Mouse (Mus musculus) heart, postnatal 36 days (tissue): ENCODE results near the gene S100a1. TPM values are rescaled to one million over a fixed set of nuclear protein-coding genes. Genes with fewer than 3 reads are reported as not detected.

Experiments
- DNase-seq, 2 experiments: peaks; one replicate each; pipeline ENCODE4 v3.0.0; 2021 to 2022
- intact Hi-C: fragments of 180-260 bp; cut with DNase I; formaldehyde crosslinking; loops from one replicate; pipeline ENCODE4 v1.15.1; 2025
- total RNA-seq, 2 experiments: library from RNA; stranded (reverse); gene quantifications; 2 replicates each; pipeline ENCODE4 v1.2.3; 2021

Gene S100a1
- total RNA-seq, 2 experiments from 2014 or later, result 897 to 921 TPM

GRCm38 (mm10) chr3:90472213-90472612, 42.0 kb downstream of the S100a1 start:
- intact Hi-C loops, result no loop called here
- DNase-seq, result peak; percentile 45 to 49

GRCm38 (mm10) chr3:90467618-90468300, 46.4 kb downstream of the S100a1 start:
- intact Hi-C loops, result loop anchor here (5.0 kb wide), 1 partner anchor 200 kb away; the partner anchor contains the start of gene Dennd4b

GRCm38 (mm10) chr3:90466311-90466766, 47.9 kb downstream of the S100a1 start:
- intact Hi-C loops, result loop anchor here (1.0 to 5.0 kb wide), 2 partner anchors 54 to 199 kb away; partner anchors contain the start of gene Dennd4b
- peak in 1 of 2 experiments; percentile 60 for DNase-seq

More at GRCm38 (mm10) chr3:90467618-90468300, 46.4 kb downstream of the S100a1 start:
- no peak for DNase-seq

- DNase-seq, result peak; percentile 66 to 73
- intact Hi-C loops, result loop anchor here (1.0 to 5.0 kb wide), 4 partner anchors 19 to 198 kb away; partner anchors contain the start of genes Dennd4b and Ints3
Measured at GRCm38 (mm10) chr3:90465686-90466310, 48.4 kb downstream of the S100a1 start, which contains the start of gene Npr1. TSS of gene Npr1 (minus strand) at chr3:90465866.

GRCm38 (mm10) chr3:90465081-90465685, 49.0 kb downstream of the S100a1 start:
- intact Hi-C loops, result loop anchor here (1.0 to 5.0 kb wide), 3 partner anchors 19 to 198 kb away; partner anchors contain the start of genes Dennd4b and Ints3
- peak; percentile 36 to 66 for DNase-seq

GRCm38 (mm10) chr3:90464552-90465080, 49.6 kb downstream of the S100a1 start:
- peak; percentile 45 to 49 for DNase-seq
- intact Hi-C loops, result loop anchor here (1.0 to 5.0 kb wide), 4 partner anchors 18 to 247 kb away; partner anchors contain the start of genes Dennd4b and Ints3

GRCm38 (mm10) chr3:90462579-90462978, 51.6 kb downstream of the S100a1 start:
- intact Hi-C loops, result loop anchor here (5.0 kb wide), 1 partner anchor 245 kb away; no protein-coding TSS in a partner anchor
- no peak for DNase-seq

- intact Hi-C loops, result loop anchor here (5.0 kb wide), 1 partner anchor 245 kb away; no protein-coding TSS in a partner anchor
- DNase-seq, result no peak
Measured at GRCm38 (mm10) chr3:90461935-90462334, 52.3 kb downstream of the S100a1 start.

Other genes starting within 250 kb of the S100a1 start
- gene Dennd4b, start 249.2 kb downstream of the S100a1 start, total RNA-seq, result 10 to 100 TPM; 34.0 to 34.5 TPM
- gene Gatad2b, start 221.2 kb downstream of the S100a1 start, total RNA-seq, result 10 to 100 TPM; 50.1 to 50.7 TPM
- gene Slc27a3, start 124.5 kb downstream of the S100a1 start, total RNA-seq, result under 1 TPM; 0.54 to 1.00 TPM
- 10 to 100 TPM; 23.7 to 27.9 TPM for gene Ints3, start 80.8 kb downstream of the S100a1 start, total RNA-seq
- 10 to 100 TPM; 19.9 to 21.3 TPM for gene Npr1, start 48.5 kb downstream of the S100a1 start, total RNA-seq
- gene Ilf2, start 38.3 kb downstream of the S100a1 start, total RNA-seq, result 10 to 100 TPM; 29.6 to 32.2 TPM
- gene Snapin, start 23.4 kb downstream of the S100a1 start, total RNA-seq, result 10 to 100 TPM; 61.0 to 71.3 TPM
- 100 to 1,000 TPM in 1 of 2 experiments, 10 to 100 TPM in 1; 92.7 to 106 TPM for gene Chtop, start 4.9 kb downstream of the S100a1 start, total RNA-seq
- gene S100a13, start within 50 bp of the S100a1 start, total RNA-seq, result 10 to 100 TPM; 31.2 to 32.1 TPM
- under 1 TPM; 0.46 to 0.53 TPM for gene S100a14, start 12.5 kb upstream of the S100a1 start, total RNA-seq
- 10 to 100 TPM; 64.0 to 66.5 TPM for gene S100a16, start 22.9 kb upstream of the S100a1 start, total RNA-seq
- gene S100a3, start 46.2 kb upstream of the S100a1 start, total RNA-seq, result not detected
- not detected for gene S100a2, start 75.9 kb upstream of the S100a1 start, total RNA-seq
- gene Gm42674, start 87.5 kb upstream of the S100a1 start, total RNA-seq, result not detected
- gene S100a4, start 89.4 kb upstream of the S100a1 start, total RNA-seq, result 10 to 100 TPM; 10.1 to 14.2 TPM
- not detected for gene S100a5, start 94.1 kb upstream of the S100a1 start, total RNA-seq
- 10 to 100 TPM; 71.6 to 89.7 TPM for gene S100a6, start 98.5 kb upstream of the S100a1 start, total RNA-seq
- under 1 TPM in 1 of 2 experiments, not detected in 1; 0.27 TPM for gene S100a7a, start 139.6 kb upstream of the S100a1 start, total RNA-seq
- 1 to 10 TPM; 2.4 to 3.3 TPM for gene S100a8, start 154.6 kb upstream of the S100a1 start, total RNA-seq
- gene S100a9, start 181.3 kb upstream of the S100a1 start, total RNA-seq, result 1 to 10 TPM; 3.1 to 4.4 TPM
- gene Pglyrp4, start 212.5 kb upstream of the S100a1 start, total RNA-seq, result not detected